In genomic region chr11:22684576-22684975, GRCm38 (mm10) we compare ENCODE assay signal across 25 mouse cellular contexts.
"Had no signal": no experiment of that assay in that cellular context is flagged by ENCODE, and none has a peak within 500 bp of the region (broad histone marks: within the 10 kb centered on the region; RNA-seq: fewer than 3 reads in every experiment).

No protein-coding gene starts in this region.

- ATAC-seq: liver, postnatal 0 days; lung, postnatal 0 days; midbrain, embryonic 13.5 days; midbrain, embryonic 16.5 days had no signal

- H3K4me3 ChIP-seq: layer of hippocampus, adult 2 months; limb, embryonic 12.5 days; limb, embryonic 15.5 days; megakaryocyte, embryonic 14.5 days; midbrain, embryonic 10.5 days; midbrain, embryonic 13.5 days; myocyte; neural tube, embryonic 13.5 days had no signal

- DNase-seq: kidney, adult 9 months; kidney, postnatal 14 days; layer of hippocampus, adult 9-11 months; layer of hippocampus, postnatal 36 days; left cerebral cortex, postnatal 4 days; liver, postnatal 0 days; lung, embryonic 14.5 days; right cerebral cortex, adult 18-20 months; right cerebral cortex, postnatal 14 days; right cerebral cortex, postnatal 4 days; thymus, adult 2 months; thymus, postnatal 25 days had no signal

- H3K27ac ChIP-seq: layer of hippocampus, adult 2 months; limb, embryonic 12.5 days; limb, embryonic 15.5 days; liver, embryonic 14.5 days; macrophage; midbrain, embryonic 10.5 days; midbrain, embryonic 13.5 days; neural tube, embryonic 13.5 days; stomach, postnatal 0 days had no signal
